Mouse (Mus musculus) ZHBTc4 (cell line): Measurements from ENCODE around the gene Slc22a3.

ENCODE experiments used
- DNase-seq: peaks from one replicate; pipeline ENCODE4 v3.0.0-alpha.2; 2011; ENCODE audit warnings: low read depth, low spot score

Gene Slc22a3

GRCm38 (mm10) chr17:12507654-12508204 is at the start of gene Slc22a3:
Gene Slc22a3, minus strand, starts transcription at chr17:12507704.
- no peak for DNase-seq

GRCm38 (mm10) chr17:12534353-12535145 is 27.0 kb upstream of the Slc22a3 start:
- peak; percentile 79 for DNase-seq

GRCm38 (mm10) chr17:12532115-12532514 is 24.6 kb upstream of the Slc22a3 start:
- peak; percentile 71 for DNase-seq

- no peak for DNase-seq
Measured at GRCm38 (mm10) chr17:12530081-12530480, 22.6 kb upstream of the Slc22a3 start.

- DNase-seq, result no peak
Measured at GRCm38 (mm10) chr17:12529384-12529985, 22.0 kb upstream of the Slc22a3 start.

- DNase-seq, result no peak
Measured at GRCm38 (mm10) chr17:12519089-12519488, 11.6 kb upstream of the Slc22a3 start.

GRCm38 (mm10) chr17:12518194-12518593 is 10.7 kb upstream of the Slc22a3 start:
- no peak for DNase-seq

- peak; percentile 28 for DNase-seq
Measured at GRCm38 (mm10) chr17:12513997-12514396, 6.5 kb upstream of the Slc22a3 start.

GRCm38 (mm10) chr17:12513107-12513923 is 5.8 kb upstream of the Slc22a3 start:
- DNase-seq, result no peak

GRCm38 (mm10) chr17:12511193-12511592 is 3.7 kb upstream of the Slc22a3 start:
- no peak for DNase-seq

GRCm38 (mm10) chr17:12508376-12508775 is 872 bp upstream of the Slc22a3 start:
- DNase-seq, result no peak

- peak; percentile 56 for DNase-seq
Measured at GRCm38 (mm10) chr17:12506903-12507563, 471 bp downstream of the Slc22a3 start.

- DNase-seq, result no peak
Measured at GRCm38 (mm10) chr17:12505708-12506107, 1.8 kb downstream of the Slc22a3 start.

- DNase-seq, result no peak
Measured at GRCm38 (mm10) chr17:12499426-12499825, 8.1 kb downstream of the Slc22a3 start.

- DNase-seq, result peak; percentile 4
Measured at GRCm38 (mm10) chr17:12495558-12495957, 11.9 kb downstream of the Slc22a3 start.

- DNase-seq, result no peak
Measured at GRCm38 (mm10) chr17:12491591-12491990, 15.9 kb downstream of the Slc22a3 start.

- no peak for DNase-seq
Measured at GRCm38 (mm10) chr17:12489888-12490287, 17.6 kb downstream of the Slc22a3 start.

GRCm38 (mm10) chr17:12485657-12486056 is 21.8 kb downstream of the Slc22a3 start:
- no peak for DNase-seq

GRCm38 (mm10) chr17:12479416-12479815 is 28.1 kb downstream of the Slc22a3 start:
- DNase-seq, result no peak

- no peak for DNase-seq
Measured at GRCm38 (mm10) chr17:12474509-12475083, 32.9 kb downstream of the Slc22a3 start.

GRCm38 (mm10) chr17:12472547-12472946 is 35.0 kb downstream of the Slc22a3 start:
- DNase-seq, result no peak
